Mouse (Mus musculus) lung, postnatal 14 days (tissue): ENCODE results near the gene St14.
A peak's percentile ranks its signal among the peaks of the same experiment; 100 is the strongest.
"Not testable (repeated sequence)": the region's sequence is repeated elsewhere in the genome, so short reads cannot be mapped to it uniquely, and the experiment has no call there.

Source experiments
- DNase-seq: peaks from one replicate; pipeline ENCODE4 v3.0.0; 2021

St14 gene

DNA sequence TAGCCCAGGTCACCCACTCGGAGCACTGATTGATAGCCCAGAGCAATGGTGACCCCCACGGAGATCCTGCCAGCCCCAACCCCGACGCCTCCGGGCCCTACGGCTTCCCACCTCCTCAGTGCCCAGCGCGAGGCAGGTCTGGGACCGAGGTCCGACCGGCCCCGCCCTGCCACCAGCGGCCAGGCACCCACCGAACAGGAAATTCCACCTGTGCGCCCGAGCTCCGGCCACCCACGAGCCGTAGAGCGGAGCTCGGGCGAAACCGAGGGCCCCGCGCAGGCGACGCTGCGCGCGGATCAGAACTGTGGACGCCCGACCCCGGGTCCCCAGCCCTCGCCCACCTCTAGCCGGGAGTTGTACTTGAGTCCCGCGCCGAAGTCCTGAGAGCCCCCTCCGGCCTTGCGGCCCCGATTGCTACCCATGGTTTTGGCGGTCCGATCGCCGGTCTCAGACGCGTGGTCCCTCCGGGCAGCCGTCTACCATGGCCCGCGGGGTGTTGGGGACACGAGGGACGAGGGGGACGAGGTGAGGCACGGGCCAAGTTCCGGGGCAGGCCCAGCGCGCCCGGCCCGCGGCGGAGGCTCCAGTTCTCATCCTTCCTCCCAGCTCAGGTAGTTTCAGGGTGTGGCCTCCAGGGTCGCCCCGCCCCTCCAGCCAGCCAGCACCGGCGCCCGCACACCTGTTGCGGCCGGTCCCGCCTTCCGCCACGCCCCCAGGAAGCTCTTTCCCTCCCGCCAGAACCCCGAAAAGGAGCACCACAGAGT, at the start of gene St14:
TSS of gene St14 (minus strand) at position 649 of the 764 bp plus-strand sequence.
- peak; percentile 72 for DNase-seq

DNA sequence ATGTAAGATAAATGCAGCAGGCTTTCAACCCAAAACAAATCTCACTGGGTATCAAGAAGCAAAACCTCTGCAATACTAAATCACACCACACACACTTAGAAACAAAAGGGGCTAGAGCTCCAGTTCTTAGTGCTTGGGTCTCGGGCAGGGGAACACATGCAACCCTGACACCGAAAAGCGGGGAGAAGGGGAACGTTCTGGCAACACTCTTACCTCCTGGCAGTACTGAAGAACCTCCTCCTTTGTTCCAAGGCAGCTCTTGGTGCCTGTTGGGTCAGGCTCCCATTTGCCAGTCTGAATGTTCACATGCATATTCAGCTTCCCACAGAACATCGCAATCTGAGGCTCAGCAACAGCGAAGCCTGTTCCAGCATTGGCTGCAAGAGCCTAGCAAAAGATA, 46.0 kb upstream of the St14 start:
- no peak for DNase-seq

DNA sequence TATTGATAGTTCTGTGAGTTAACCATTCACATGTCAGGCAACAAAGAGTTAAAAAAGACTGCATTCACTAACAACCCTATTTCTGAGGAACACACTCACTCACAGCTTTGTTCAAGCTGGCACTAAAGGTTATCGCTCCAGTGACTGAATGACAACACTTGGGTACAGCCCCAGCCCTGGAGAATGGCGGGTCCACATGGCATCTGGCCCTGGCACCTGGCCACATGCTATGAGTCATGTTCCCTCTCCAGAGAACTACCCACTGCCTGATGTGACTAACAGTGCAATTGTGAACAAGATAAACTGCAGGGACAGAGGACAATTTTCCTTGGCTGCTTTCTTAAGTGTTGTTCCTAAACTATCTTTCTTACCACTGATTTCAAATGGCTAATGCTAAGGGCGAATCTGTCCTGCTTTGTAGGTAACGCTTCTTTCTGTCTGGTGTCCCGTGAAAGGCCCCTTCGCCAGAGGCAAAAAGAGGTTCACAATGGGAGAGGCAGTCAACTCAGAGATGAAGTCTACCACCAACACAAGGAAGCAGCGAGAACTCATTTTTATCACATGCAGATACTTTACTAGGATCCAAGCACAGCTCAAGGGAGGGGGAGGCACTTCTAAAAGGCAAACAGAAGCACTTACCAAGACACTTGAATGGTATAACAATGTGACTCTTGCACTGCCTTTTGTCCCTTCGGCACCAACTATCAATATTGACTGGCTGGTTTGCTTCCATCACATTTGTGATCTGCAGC, 44.9 kb upstream of the St14 start:
- DNase-seq = peak; percentile 92

DNA sequence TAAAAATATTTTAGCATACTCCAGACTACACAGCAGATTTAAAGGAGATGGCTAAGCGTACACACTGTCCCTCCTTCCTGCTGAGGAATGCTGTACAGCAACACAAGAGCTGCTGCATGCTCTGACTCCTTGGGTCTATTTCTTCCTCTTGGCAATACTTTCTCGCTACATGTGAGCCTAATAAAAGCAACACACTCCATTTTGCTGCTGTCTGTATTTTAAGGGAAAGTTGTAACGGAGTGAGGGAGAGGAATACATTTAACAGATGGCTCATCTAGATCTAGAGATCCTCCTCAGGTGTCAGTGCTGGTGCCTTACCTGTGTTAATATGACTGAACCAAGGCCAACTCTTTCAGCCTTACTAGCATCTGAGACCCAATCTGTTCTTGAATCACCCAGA, 44.3 kb upstream of the St14 start:
- no peak for DNase-seq

DNA sequence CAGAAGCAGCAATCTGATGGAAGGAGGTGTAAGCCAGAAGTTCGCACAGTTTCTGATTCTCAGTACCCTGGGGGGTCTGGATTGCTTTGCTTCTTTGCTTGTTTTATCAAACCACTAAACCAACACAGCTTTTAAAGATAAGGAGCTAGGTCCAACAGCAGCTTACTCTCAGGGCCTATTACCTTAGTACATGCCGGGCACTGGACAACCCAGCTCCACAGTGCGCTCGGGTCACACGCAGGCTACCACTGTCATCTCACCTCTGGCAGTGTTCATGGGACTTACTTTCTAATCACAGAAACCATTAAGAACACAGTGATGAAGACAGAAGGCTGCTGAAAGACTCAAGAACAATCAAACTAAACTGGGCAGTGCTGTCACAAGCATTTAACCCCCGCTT, 43.7 kb upstream of the St14 start:
- no peak for DNase-seq

DNA sequence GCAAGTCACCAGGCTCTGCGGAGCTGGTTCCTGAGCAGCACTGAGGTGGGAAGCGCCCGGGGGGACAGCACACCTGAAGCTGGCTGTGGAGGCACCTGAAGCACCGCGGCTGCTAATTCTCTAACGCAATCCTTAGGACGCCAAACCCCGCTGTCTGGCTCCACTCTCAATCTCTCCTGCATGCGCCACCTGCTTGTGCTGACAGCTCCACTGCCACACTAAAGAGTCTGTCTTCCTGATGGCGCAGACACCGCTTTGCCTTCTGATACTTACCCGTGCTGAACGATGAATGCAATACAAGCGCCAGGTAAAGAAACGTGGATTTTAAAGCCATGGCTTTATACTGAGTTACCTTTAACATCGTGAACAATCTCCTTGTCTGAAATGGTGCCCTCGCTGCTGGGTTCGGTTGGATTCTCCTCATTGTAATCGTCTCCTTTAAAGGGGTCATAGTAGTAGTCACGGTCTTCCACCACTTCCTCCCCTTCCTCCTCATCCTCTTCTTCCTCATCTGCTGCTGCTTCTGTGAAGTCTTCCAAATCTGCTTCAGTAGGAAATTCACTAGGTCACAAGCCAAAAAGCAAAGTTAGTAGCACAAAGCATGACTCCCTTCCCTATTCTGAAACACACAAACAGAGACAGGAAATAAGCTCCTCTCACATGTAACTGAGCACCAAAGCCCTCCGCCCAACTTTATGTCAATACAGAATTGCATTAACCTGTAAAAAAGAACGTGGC, 36.9 kb upstream of the St14 start:
- DNase-seq = no peak

DNA sequence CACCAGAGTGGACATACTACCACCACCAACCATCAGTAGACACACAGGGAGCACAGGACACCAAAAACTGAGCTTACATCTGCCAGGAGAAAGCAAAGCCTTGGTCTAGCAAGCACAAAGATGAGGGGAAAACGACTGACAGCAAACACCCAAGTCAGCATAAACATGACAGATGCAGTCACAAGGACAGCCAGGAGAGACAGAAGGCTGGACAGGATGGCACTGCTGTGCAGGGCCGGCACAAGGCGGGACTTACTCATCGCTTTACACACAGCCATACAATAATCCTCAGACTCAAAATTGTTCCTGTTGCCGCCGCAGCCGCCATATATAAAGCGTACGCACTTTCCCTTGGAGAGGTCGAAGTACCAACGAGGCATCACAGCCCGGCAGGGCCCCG, 35.7 kb upstream of the St14 start:
- DNase-seq = no peak

DNA sequence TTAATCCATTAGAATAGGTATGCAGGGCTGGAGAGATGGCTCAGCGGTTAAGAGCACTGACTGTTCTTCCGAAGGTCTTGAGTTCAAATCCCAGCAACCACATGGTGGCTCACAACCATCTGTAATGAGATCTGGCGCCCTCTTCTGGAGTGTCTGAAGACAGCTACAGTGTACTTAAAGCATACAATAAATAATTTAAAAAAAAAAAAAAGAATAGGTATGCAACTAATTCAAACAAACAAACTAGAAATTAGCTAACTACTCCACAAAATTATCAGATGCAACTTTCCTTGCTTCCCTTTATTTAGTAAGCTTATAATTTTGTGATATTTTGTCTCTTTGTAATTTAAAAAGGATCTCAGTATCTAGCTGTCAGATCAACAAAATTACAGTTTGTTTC, 33.9 kb upstream of the St14 start:
- DNase-seq = not testable (repeated sequence)

DNA sequence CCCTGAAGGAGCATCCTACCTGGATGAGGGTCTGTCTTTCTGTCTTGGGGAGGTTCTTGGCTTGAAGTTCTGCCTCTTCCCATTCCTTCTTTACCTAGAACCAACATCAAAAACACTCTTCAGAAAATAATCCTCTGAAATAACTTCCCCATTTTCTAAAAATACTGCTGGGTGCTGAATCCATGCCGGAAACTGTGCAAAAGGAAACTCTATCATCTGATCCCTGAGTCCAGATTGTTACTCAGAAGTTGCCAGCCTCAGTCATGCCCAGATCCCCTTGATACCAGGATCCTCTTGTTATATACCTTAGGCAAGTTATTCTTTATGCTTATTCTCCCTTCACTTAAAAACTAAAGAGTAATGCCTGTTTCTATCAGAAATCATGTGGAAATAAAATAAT, 31.7 kb upstream of the St14 start:
- DNase-seq = no peak

DNA sequence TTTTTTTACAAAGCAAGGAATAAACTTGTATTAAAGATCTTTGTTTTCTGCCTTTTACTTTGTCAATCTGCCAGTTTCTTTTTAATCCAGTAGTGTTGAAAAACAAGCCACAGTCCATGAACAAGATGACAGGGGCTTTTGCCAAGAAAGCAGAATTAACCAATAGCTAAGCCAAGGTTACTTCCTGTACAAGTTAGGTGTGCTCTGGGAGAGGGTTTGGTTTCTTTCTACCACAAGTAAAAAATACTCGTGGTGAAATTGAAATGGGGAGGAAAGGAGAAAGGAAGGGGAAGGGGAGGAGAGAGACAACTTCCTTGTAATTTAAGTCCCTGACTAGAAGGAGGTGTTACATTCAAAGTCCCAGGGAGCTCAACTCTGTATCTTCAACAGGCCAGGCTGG, 31.3 kb upstream of the St14 start:
- no peak for DNase-seq

DNA sequence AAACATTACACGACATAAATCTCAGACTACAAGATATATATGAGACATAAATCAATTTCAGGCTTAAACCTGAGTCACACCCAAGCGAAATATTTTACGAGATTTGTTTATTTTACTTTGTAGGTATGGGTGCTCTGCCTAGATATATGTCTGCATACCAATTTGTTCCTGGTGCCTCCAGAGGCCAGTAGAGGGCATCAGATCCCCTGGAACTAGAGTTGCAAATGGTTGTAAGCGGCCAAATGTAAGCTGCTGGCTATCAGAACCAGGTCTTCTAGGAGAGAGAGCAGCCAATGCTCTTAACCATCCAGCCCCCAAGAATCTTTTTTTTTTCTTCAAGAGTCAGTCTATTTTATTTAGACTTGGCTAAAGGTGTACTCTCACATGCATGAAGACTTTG, 28.3 kb upstream of the St14 start:
- peak; percentile 38 for DNase-seq

DNA sequence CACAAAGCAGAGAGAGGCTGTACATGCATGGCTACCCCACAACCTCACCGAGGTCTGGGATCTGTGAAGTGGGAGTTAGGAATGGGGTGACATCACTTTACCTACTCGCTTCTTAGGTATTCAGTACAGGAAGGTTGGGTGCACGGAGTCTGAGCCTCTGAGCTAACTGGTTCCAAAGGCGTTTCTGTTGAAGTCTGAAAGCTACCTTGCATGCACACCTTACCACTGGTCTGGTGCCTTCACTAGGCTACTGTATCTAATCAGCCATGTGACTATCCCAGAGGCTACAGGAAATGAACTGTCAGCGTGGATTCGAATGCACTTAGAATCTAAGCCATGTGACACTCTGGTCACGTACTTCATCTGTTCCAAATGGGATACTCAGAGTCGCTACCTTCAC, 24.9 kb upstream of the St14 start:
- DNase-seq = no peak

DNA sequence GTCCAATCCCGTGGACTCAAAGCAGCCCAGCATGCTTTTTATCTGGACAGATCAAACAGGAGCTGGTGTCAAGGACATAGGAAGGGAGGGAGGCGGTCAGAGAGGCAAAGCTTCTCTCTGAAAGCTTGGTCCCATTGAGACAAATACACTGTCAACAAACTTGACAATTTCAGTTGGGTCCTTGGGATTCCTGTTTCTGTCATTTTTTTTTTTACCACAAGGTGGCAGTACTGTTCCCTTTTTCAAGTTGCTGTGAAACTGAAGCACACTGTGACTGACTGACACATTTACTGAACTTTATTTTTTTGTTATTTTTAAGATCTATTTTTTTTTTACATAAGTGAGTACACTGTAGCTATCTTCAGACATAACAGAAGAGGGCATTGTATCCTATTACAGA, 19.4 kb upstream of the St14 start:
- DNase-seq = peak; percentile 14

DNA sequence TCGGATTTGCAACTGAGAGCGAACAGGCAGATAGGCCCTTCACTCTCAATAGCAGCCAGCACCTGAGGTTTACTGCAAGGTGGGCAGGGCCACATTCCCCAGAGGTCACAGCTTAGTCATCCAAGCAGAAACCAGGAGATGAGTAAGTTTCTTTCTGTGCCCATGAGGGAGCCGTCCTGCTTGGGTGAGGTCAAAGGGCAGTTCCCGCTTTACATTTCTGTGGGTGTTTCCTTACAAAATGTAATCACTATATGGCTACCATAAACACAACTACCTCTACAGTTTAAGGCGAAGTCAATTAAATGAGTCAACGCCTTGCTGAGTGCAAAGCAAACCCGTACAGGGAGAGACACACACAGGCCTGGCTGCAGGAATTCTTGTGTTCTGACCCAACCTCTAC, 16.5 kb upstream of the St14 start:
- no peak for DNase-seq

DNA sequence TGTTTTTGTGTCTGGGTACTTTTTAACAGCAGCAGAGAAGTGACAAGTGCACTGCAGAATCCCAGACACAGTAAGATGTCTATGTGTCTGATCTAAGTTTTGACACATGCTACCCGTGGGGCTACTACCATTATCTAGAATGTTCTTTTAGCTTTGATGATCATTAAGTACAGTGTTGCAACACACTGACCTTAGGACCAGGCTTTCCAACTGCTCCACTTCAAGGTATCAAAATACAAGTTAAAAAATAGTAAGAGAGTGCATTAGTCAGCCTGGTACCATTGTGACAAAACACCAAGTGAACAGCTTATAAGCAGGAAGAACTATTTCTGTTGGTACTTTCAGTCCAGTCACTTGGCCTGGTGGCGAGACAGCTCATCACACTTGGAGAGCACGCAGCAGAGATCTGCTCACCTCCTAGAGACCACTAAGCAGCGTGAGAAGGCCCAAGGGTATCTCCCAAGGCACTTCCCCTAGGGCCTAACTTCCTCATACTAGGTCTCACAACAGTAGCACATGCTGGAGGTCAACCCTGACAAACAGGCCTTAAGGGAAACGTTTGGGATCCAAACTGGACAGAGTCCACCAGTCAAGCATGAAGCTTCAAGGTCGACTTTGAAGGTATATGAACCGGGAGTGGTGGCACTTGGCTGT, 13.7 kb upstream of the St14 start:
- DNase-seq = no peak

DNA sequence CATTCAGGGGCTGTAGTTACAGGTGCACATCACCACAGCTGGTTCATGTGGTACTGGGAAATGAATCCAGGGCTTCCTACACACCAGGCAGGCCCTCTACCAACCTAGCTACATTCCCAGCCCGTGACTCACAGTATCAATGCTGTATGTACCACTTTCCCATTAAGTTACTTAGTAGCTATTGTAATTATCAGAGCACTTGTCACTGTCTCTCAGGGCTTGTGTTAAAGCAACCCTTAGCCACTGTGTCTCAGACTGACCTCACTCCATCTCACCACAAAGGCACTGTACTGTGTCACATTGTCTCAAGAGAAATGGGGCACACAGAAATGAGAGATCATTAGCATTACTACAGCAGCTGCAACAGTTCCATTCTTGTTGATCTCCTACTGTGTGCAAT, 11.3 kb upstream of the St14 start:
- no peak for DNase-seq

DNA sequence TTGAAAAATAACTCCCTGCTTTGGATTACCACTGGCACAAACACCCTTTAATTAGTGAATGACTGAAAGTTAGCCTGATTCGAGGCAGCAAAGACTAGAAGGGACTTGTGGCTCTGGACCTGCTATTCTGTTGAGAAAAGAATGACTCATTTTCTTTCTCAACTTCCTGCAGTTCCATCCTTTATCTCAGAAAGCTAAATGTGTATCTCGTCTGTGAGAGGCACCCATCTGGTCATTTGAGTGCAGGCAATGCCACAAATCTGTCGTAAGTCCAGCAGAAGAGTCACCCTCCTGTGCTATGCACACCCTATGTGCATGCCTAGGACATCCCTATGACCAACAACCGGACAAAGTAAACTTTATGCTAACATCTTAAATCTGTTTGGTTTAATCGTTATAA, 1.5 kb upstream of the St14 start:
- DNase-seq = no peak

DNA sequence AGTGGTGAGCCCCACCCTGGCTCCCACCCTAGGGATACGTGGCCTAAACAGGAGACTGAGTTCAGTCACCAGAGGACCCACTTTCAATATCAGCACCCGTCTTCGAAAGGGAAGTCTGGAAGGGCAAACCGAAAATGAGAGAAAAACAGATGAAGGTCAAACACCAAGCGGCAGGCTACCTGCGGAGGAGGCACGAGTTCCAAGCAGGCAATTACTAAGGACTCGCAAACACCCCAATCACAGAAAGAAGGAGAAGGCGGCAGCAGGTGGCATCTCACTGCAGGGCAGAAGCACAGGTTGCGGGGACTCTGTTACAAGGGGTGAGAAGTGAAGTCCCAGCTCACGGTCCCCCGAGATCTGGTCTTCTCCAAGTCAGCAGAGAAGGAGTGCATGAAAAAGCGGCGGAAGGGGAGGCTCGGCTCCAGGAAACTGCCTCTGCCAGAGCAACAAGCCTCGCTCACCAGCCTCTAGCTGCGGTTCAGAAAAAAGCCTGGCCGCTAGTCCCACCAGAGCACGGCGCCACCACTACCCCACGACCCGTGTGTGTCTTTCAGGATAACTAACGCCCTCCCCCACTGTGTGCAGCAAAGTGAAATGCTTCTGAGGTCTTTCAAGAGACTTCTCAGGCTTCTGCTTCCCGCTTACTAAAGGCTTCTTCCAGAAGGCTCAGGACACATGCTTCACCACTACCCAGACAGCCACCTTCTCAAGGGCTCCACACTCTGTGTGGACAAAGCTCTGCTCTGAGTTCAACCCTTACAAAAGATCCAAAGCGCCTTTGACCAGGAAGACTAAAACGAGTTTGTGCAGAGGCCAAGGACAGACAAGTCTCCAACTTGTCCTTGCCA, 1.1 kb downstream of the St14 start:
- no peak for DNase-seq

DNA sequence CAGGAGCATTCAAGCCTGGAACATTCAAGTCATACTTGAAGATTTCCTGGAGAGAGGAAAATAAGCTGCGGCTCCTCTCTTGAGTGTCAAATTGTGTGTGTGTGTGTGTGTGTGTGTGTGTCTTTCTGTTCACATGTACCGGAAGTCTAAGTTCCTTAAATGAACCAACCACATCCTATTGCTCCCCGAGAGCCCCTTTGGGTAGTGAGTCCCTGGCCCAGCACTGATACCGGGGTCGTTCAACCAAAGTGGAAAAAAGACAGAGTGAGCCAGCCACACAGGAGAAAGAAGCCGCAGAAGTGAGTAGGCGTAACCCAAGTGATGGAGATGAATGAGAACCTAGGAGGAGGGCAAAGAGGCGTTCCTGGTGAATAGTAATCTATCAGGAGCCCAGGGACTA, 1.7 kb downstream of the St14 start:
- no peak for DNase-seq

DNA sequence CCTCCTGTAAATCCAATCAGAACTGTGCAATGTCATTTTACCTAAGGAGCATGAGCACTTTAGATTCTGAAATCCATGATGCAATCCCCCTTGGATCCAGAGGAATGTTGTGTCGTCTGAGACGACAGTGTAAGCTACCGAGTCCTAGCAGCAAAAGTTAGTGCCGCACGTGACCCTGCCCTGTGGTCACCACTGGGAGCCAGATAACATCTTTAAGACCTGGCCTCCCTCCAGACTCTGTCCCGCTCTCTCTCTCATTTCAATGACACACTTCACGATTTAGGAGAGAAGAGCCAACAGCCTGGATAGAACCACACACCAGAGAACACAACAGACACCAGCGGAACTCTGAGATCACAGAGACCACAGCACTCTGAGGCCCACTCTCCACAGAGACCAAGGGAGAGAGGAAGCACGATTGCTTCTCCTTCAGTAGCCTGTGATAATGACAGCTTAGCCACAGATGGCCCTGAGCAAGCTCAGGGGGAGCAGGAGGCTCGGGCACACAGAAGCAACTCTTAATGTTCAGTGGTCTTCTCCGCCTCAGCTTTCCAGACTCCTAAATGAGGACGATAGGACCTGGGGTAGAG, 3.7 kb downstream of the St14 start:
- no peak for DNase-seq

DNA sequence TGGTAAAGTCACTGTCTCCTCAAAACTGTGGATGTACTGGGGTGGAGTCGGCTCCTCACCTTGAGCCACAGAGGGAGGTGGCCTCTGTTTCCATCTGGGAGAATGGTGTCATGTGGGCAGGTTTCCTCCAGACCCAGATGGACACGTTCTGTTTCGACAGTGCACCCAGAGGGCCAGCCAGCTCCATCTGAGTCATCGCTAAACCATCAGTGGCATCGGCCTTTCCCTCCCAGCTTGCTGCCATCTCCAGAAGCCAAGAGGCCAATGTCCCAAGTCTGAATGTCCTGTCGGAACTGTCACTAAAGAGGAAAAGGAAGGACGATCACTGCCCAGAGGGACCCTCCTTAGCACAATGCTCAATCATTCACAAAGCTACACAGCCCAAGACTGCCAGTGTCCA, 5.6 kb downstream of the St14 start:
- no peak for DNase-seq

DNA sequence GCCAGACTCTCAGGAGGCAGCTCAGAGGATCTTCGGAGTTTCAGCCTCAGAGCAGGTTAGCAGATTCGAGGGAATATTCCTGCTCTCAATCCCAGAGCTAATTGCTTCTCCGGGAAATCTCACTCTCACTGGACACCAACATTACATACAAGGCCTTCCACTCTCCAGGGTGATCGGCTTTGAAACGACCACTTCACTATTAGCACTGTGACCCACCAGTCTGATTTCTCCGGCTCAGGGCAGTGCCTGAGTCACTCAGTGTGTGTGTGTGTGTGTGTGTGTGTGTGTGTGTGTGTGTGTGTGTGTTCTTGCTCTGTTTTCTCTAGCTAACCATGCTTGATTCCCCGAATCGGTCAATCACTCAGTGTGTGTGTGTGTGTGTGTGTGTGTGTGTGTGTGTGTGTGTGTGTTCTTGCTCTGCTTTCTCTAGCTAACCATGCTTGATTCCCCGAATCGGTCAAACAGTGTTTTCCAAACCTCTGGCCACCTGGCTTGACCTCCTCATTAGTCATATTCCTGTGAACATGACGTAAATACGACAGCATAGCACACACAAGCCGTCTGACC, 9.1 kb downstream of the St14 start:
- no peak for DNase-seq
